Mouse (Mus musculus) liver, embryonic 14.5 days (tissue): ENCODE data around the gene Mpp5.

Experiments
- CTCF ChIP-seq: IDR thresholded peaks from 2 replicates; pipeline ENCODE4 v1.5.1; 2016; ENCODE audit warnings: antibody characterized with exemption, low read depth, control low read depth
- EP300 ChIP-seq: IDR thresholded peaks from 2 replicates; pipeline ENCODE4 v1.6.1; 2016; ENCODE audit warnings: antibody characterized with exemption, low read depth

GRCm38 (mm10) chr12:78862254-78862730 lies 113.6 kb downstream of the Mpp5 start:
- TF ChIP-seq CTCF (no peak), EP300 (no peak)
